Mouse (Mus musculus) heart, adult 2 months (tissue): ENCODE data around the gene Rnaseh1.

Experiments
- CTCF ChIP-seq: fragments of 200-600 bp; IDR thresholded peaks from 2 replicates; pipeline ENCODE4 v1.8.1; 2022; ENCODE audit warnings: antibody characterized with exemption, mild to moderate bottlenecking, moderate library complexity
- EP300 ChIP-seq: fragments of 200-500 bp; IDR thresholded peaks from 2 replicates; pipeline ENCODE4 v1.6.1; 2011; ENCODE audit warnings: low read depth, low read length, control low read depth; ENCODE audit not compliant: insufficient read depth

DNA sequence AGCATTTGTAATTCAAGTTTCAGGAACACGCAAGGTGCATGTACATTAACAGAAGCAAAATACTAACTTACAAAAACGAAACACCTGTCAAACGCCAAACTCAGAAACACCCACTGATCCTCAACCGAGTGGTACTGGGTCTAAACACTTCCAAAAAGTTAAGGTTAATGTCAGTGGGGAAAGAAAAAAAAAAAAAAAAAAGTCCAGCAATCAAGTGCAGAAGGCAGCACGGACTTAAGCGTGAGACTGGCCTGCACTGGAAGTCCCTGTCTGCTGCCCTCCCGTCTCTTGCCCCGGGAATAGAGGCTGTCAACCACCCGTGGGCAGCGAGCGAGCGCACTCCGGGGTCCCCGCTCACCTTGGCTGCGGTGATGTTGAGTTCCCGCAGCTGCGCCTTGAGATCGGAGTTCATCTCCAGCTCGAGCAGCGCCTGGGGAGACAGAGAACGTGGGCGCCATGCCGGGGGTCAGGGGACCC, 14.3 kb upstream of the Rnaseh1 start:
- TF ChIP-seq CTCF, result no peak
- TF ChIP-seq EP300, result no peak
